Mouse (Mus musculus) erythroblast, adult 5-6 weeks (primary cell): Measurements from ENCODE around the gene Preb. TPM values are rescaled to one million over a fixed set of nuclear protein-coding genes. Genes with fewer than 3 reads are reported as not detected.
A peak's percentile ranks its signal among the peaks of the same experiment; 100 is the strongest.

Source experiments
- ATAC-seq: replicated peaks from 2 replicates; pipeline ENCODE4 v1.8.0; 2016; ENCODE audit warnings: moderate number of reproducible peaks, mild to moderate bottlenecking, moderate TSS enrichment, inconsistent platforms; ENCODE audit not compliant: poor library complexity, low FRiP score, severe bottlenecking
- total RNA-seq, 2 experiments: library from RNA; stranded (forward) in 1 of 2; stranded (reverse) in 1 of 2; fragments of 150-400 nt in 1 of 2; fragments of 200-764, 138-1000 nt in 1 of 2; gene quantifications; 2 replicates each; pipeline versions ENCODE4 v1.2.3 to v1.2.4; 2015 to 2017; ENCODE audit warnings: low replicate concordance in 2 of 2

Gene Preb
- total RNA-seq, 2 experiments from 2014 or later = 10.6 to 21.9 TPM

DNA sequence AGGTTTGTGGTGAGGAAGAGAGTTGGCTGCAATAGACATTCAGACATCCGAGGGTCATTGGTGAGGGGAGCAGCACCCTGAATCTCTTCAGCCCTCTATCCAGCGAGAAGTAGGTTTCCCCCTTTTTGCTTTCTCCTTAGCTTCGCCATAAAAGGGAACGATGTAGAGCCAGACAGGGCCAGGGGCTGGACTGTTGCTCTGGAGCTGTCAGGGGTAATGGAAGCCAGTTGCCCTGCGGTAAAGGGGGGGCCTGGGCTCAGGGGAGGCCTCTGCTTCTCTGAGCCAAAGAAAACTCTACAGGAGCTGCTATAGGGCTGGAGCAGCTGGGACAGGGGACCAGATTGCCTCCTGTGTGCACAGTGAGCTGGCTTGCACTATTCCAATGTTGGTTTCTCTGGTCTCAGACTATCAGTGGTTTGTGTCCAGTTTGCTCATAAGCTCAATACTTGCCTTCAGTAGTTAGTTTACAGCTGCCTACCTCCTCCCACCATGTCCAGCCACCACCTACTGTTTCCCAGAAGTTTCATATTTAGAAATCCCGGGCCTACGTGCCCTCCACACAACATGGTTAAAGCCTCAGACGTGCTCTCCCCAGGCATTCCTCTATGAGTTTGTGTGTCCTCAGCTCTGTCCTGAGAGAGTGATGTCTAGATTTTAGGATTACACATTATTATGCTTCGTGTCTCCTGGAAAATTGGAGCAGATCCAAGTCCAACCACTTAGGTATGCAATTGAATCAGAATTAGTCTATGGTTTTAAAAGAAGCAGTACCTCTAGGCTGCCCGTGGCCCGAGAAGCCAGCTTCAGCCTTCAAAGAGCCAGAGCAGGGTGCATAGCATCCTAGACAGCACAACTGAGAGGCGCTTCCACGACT lies 51.5 kb downstream of the Preb start:
- ATAC-seq = no peak

DNA sequence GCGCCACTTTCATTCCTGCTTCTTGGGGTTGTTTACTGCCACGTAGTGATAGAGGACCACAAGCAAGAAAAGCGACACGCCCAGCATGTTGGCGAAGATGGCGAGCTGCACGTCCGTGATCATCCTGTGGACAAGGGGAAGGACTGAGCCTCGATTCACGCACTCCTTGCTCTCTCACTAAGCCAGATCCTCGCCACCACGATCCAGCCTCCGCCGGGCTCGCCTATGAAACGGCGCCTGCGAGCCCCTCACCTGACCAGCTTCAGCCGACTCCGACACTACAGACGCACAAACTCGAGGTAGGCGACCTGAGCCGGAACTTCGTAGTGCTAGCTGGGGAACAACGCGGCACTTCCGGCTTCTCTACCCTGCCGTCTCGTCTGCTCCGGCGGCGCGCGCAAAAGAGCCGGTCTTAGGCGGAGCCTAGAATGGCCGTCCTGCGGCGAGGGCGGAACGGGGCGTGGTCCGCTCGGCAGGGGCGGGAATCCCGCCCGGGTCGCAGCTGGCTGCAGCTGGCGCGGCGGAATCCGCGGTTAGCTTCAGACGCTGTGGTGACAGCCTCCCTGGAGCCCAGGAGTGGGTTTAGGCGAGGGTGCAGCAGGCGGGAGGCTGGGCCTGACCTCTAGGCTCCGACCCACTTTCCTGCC lies 52.6 kb downstream of the Preb start, which contains the start of gene Ost4:
TSS of gene Ost4 (minus strand) at position 376 of the 647 bp plus-strand sequence.
- peak; percentile 92 for ATAC-seq

DNA sequence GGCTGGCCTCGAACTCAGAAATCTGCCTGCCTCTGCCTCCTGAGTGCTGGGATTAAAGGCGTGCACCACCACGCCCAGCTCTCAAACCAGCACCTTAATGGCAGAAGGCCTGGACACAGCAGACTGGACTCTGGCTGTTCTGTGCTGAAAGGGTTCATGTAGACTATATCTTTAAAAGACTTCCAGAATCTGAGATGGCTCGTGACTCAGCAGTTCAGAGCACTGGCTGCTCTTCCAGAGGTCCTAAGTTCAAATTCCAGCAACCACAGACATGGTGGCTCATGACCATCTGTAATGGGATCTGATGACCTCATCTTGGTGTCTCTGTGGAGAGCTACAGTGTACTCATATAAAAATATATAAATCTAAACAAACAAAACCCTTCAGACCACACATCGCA lies 58.3 kb downstream of the Preb start:
- no peak for ATAC-seq

Other genes with a start within 250 kb of the Preb start
- not detected in 2 replicates for gene Dpysl5, start 248.8 kb downstream of the Preb start, total RNA-seq (2015; ENCODE audit: low replicate concordance)
- gene Dpysl5, start 248.8 kb downstream of the Preb start, total RNA-seq (2017; ENCODE audit: low replicate concordance) = 0.09 TPM in 1 of 2 replicates, not detected in the other
- 2.1 TPM in 1 of 2 replicates, not detected in the other for gene Mapre3, start 145.7 kb downstream of the Preb start, total RNA-seq (2015; ENCODE audit: low replicate concordance)
- gene Mapre3, start 145.7 kb downstream of the Preb start, total RNA-seq (2017; ENCODE audit: low replicate concordance) = 0.28 and 0.51 TPM in 2 replicates
- gene Tmem214, start 92.3 kb downstream of the Preb start, total RNA-seq (2015; ENCODE audit: low replicate concordance) = 6.5 and 9.6 TPM in 2 replicates
- gene Tmem214, start 92.3 kb downstream of the Preb start, total RNA-seq (2017; ENCODE audit: low replicate concordance) = 4.7 and 7.0 TPM in 2 replicates
- 4.8 TPM in 1 of 2 replicates, not detected in the other for gene Agbl5, start 71.7 kb downstream of the Preb start, total RNA-seq (2015; ENCODE audit: low replicate concordance)
- 1.9 and 2.0 TPM in 2 replicates for gene Agbl5, start 71.7 kb downstream of the Preb start, total RNA-seq (2017; ENCODE audit: low replicate concordance)
- 167 and 176 TPM in 2 replicates for gene Ost4, start 52.6 kb downstream of the Preb start, total RNA-seq (2015; ENCODE audit: low replicate concordance)
- 63.0 and 140 TPM in 2 replicates for gene Ost4, start 52.6 kb downstream of the Preb start, total RNA-seq (2017; ENCODE audit: low replicate concordance)
- 16.9 and 28.8 TPM in 2 replicates for gene Emilin1, start 47.0 kb downstream of the Preb start, total RNA-seq (2015; ENCODE audit: low replicate concordance)
- gene Emilin1, start 47.0 kb downstream of the Preb start, total RNA-seq (2017; ENCODE audit: low replicate concordance) = 6.5 and 8.1 TPM in 2 replicates
- 8.1 and 14.4 TPM in 2 replicates for gene Khk, start 38.9 kb downstream of the Preb start, total RNA-seq (2015; ENCODE audit: low replicate concordance)
- gene Khk, start 38.9 kb downstream of the Preb start, total RNA-seq (2017; ENCODE audit: low replicate concordance) = 9.2 and 12.4 TPM in 2 replicates
- gene Cgref1, start 14.8 kb downstream of the Preb start, total RNA-seq (2015; ENCODE audit: low replicate concordance) = not detected in 2 replicates
- gene Cgref1, start 14.8 kb downstream of the Preb start, total RNA-seq (2017; ENCODE audit: low replicate concordance) = not detected in 2 replicates
- not detected in 2 replicates for gene Tcf23, start 8.3 kb upstream of the Preb start, total RNA-seq (2015; ENCODE audit: low replicate concordance)
- not detected in 2 replicates for gene Tcf23, start 8.3 kb upstream of the Preb start, total RNA-seq (2017; ENCODE audit: low replicate concordance)
- gene Atraid, start 88.0 kb upstream of the Preb start, total RNA-seq (2015; ENCODE audit: low replicate concordance) = 21.3 and 40.5 TPM in 2 replicates
- 22.3 and 26.8 TPM in 2 replicates for gene Atraid, start 88.0 kb upstream of the Preb start, total RNA-seq (2017; ENCODE audit: low replicate concordance)
- 0.42 TPM in 1 of 2 replicates, not detected in the other for gene Slc5a6, start 88.6 kb upstream of the Preb start, total RNA-seq (2015; ENCODE audit: low replicate concordance)
- gene Slc5a6, start 88.6 kb upstream of the Preb start, total RNA-seq (2017; ENCODE audit: low replicate concordance) = 0.98 TPM in 1 of 2 replicates, not detected in the other
- 6.5 and 16.3 TPM in 2 replicates for gene Cad, start 94.4 kb upstream of the Preb start, total RNA-seq (2015; ENCODE audit: low replicate concordance)
- gene Cad, start 94.4 kb upstream of the Preb start, total RNA-seq (2017; ENCODE audit: low replicate concordance) = 6.7 and 10.6 TPM in 2 replicates
- gene Dnajc5g, start 145.9 kb upstream of the Preb start, total RNA-seq (2015; ENCODE audit: low replicate concordance) = not detected in 2 replicates
- gene Dnajc5g, start 145.9 kb upstream of the Preb start, total RNA-seq (2017; ENCODE audit: low replicate concordance) = 0.70 TPM in 1 of 2 replicates, not detected in the other
- gene Slc30a3, start 147.9 kb upstream of the Preb start, total RNA-seq (2015; ENCODE audit: low replicate concordance) = not detected in 2 replicates
- not detected in 2 replicates for gene Slc30a3, start 147.9 kb upstream of the Preb start, total RNA-seq (2017; ENCODE audit: low replicate concordance)
- not detected in 2 replicates for gene Trim54, start 156.4 kb upstream of the Preb start, total RNA-seq (2015; ENCODE audit: low replicate concordance)
- not detected in 2 replicates for gene Trim54, start 156.4 kb upstream of the Preb start, total RNA-seq (2017; ENCODE audit: low replicate concordance)
- gene Ucn, start 178.5 kb upstream of the Preb start, total RNA-seq (2015; ENCODE audit: low replicate concordance) = not detected in 2 replicates
- gene Ucn, start 178.5 kb upstream of the Preb start, total RNA-seq (2017; ENCODE audit: low replicate concordance) = not detected in 2 replicates
- 9.4 and 11.1 TPM in 2 replicates for gene Mpv17, start 193.9 kb upstream of the Preb start, total RNA-seq (2015; ENCODE audit: low replicate concordance)
- gene Mpv17, start 193.9 kb upstream of the Preb start, total RNA-seq (2017; ENCODE audit: low replicate concordance) = 10.7 and 12.7 TPM in 2 replicates
- gene Gm29609, start 219.6 kb upstream of the Preb start, total RNA-seq (2015; ENCODE audit: low replicate concordance) = not detected in 2 replicates
- not detected in 2 replicates for gene Gm29609, start 219.6 kb upstream of the Preb start, total RNA-seq (2017; ENCODE audit: low replicate concordance)
- gene Gtf3c2, start 219.8 kb upstream of the Preb start, total RNA-seq (2015; ENCODE audit: low replicate concordance) = 29.7 and 32.5 TPM in 2 replicates
- gene Gtf3c2, start 219.8 kb upstream of the Preb start, total RNA-seq (2017; ENCODE audit: low replicate concordance) = 24.8 and 30.7 TPM in 2 replicates
- 2.9 and 17.1 TPM in 2 replicates for gene Snx17, start 232.9 kb upstream of the Preb start, total RNA-seq (2015; ENCODE audit: low replicate concordance)
- 12.3 and 15.8 TPM in 2 replicates for gene Snx17, start 232.9 kb upstream of the Preb start, total RNA-seq (2017; ENCODE audit: low replicate concordance)
- 9.8 and 42.1 TPM in 2 replicates for gene Eif2b4, start 233.1 kb upstream of the Preb start, total RNA-seq (2015; ENCODE audit: low replicate concordance)
- gene Eif2b4, start 233.1 kb upstream of the Preb start, total RNA-seq (2017; ENCODE audit: low replicate concordance) = 13.5 and 18.7 TPM in 2 replicates
- 2.3 and 4.8 TPM in 2 replicates for gene Zfp513, start 241.9 kb upstream of the Preb start, total RNA-seq (2015; ENCODE audit: low replicate concordance)
- gene Zfp513, start 241.9 kb upstream of the Preb start, total RNA-seq (2017; ENCODE audit: low replicate concordance) = 5.5 and 5.9 TPM in 2 replicates